Mouse (Mus musculus) G1E (cell line): ENCODE measurements around the gene D1Ertd622e.

Experiments
- CTCF ChIP-seq: IDR thresholded peaks from 2 replicates; pipeline ENCODE4 v1.5.1; 2012; ENCODE audit warnings: low read depth, low read length, inconsistent platforms, mixed read lengths
- POLR2AphosphoS5 ChIP-seq: IDR thresholded peaks from 2 replicates; pipeline ENCODE4 v1.6.1; 2012; ENCODE audit warnings: low read depth, low read length, inconsistent platforms; ENCODE audit not compliant: insufficient replicate concordance
- TAL1 ChIP-seq: conservative IDR thresholded peaks from 2 replicates; pipeline ENCODE4 v1.6.1; 2012; ENCODE audit warnings: low read depth, low read length, inconsistent platforms, mixed read lengths

DNA sequence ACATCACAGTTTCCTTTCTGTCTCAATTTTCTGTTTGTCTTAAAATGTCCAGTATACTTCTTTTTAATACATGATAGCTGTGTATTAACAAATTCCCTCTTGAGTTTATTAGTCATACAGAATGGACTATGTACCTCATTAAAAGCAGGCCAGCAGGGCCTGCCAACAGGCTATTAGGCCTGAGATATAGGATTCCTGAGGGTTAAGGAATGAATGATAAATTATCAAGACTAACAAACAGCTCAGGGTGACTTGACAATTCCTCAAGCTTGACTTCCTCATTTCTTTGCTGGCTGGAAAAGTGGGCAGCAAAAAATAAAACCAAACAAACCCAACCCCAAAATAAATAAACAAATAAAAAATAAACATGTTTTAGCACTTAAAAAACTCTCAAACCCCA is 43.5 kb upstream of the D1Ertd622e start:
- no peak for TF ChIP-seq CTCF
- no peak for TF ChIP-seq TAL1
- TF ChIP-seq POLR2AphosphoS5: no peak
